Mouse (Mus musculus) G1E (cell line): ENCODE measurements at regions not wholly inside any gene's neighbourhood (a gene's known extent, or its start where the extent isn't known, plus 50 kb on each side); places are given as distances from the start of the nearest gene placed in this dataset.
"Not testable (repeated sequence)": the region's sequence is repeated elsewhere in the genome, so short reads cannot be mapped to it uniquely, and the experiment has no call there.

Experiments
- ATAC-seq: 2 replicates; pipeline ENCODE4 v1.8.0; 2016; ENCODE audit warnings: mild to moderate bottlenecking; ENCODE audit not compliant: insufficient number of reproducible peaks, poor library complexity, low FRiP score, severe bottlenecking; ENCODE audit errors: extremely low read depth
- DNase-seq: peaks from one replicate; pipeline ENCODE4 v3.0.0; 2012; ENCODE audit warnings: low spot score
- H3K27me3 ChIP-seq: 2 replicates; pipeline ENCODE4 v1.6.1; 2012; ENCODE audit warnings: mild to moderate bottlenecking, low read length, inconsistent platforms; ENCODE audit not compliant: insufficient read depth
- H3K36me3 ChIP-seq: replicated peaks from 2 replicates; pipeline ENCODE3; 2012; ENCODE audit warnings: mild to moderate bottlenecking, inconsistent platforms
- H3K4me1 ChIP-seq: 2 replicates; pipeline ENCODE4 v1.6.1; 2012; ENCODE audit warnings: low read depth, low read length, inconsistent platforms, mixed read lengths; ENCODE audit not compliant: insufficient read depth
- H3K4me3 ChIP-seq: 2 replicates; pipeline ENCODE4 v1.5.1; 2012; ENCODE audit warnings: low read depth, mild to moderate bottlenecking, inconsistent platforms, low read length, moderate library complexity, mixed read lengths
- H3K9me3 ChIP-seq: replicated peaks from 2 replicates; pipeline ENCODE4 v1.6.1; 2012; ENCODE audit warnings: inconsistent platforms
- CTCF ChIP-seq: IDR thresholded peaks from 2 replicates; pipeline ENCODE4 v1.5.1; 2012; ENCODE audit warnings: low read depth, low read length, inconsistent platforms, mixed read lengths
- GATA1 ChIP-seq: IDR thresholded peaks from 2 replicates; pipeline ENCODE4 v1.6.1; 2012; ENCODE audit warnings: borderline replicate concordance, low read length, inconsistent platforms, mixed read lengths
- GATA2 ChIP-seq: IDR thresholded peaks from 2 replicates; pipeline ENCODE4 v1.6.1; 2012; ENCODE audit warnings: low read depth, low read length, inconsistent platforms, borderline replicate concordance
- POLR2AphosphoS5 ChIP-seq: IDR thresholded peaks from 2 replicates; pipeline ENCODE4 v1.6.1; 2012; ENCODE audit warnings: low read depth, low read length, inconsistent platforms; ENCODE audit not compliant: insufficient replicate concordance
- TAL1 ChIP-seq: conservative IDR thresholded peaks from 2 replicates; pipeline ENCODE4 v1.6.1; 2012; ENCODE audit warnings: low read depth, low read length, inconsistent platforms, mixed read lengths

- H3K4me3 ChIP-seq: no peak overlapping the region
- peaks cover 24% of the 10 kb centered on the region for H3K27me3 ChIP-seq
- H3K9me3 ChIP-seq: no peaks in the 10 kb centered on the region
- peak; percentile 15; the same call in 1 of the 2 replicates for ATAC-seq
- DNase-seq: no peak
- H3K4me1 ChIP-seq: peaks cover 42% of the 10 kb centered on the region
- no peak for TF ChIP-seq GATA2
- no peak for TF ChIP-seq GATA1
- TF ChIP-seq TAL1: no peak
- TF ChIP-seq CTCF: no peak
- no peaks in the 10 kb centered on the region for H3K36me3 ChIP-seq
Measured at GRCm38 (mm10) chr3:21952695-21953415, 123.6 kb upstream of the Tbl1xr1 start.

GRCm38 (mm10) chr3:21953416-21953810 lies 123.0 kb upstream of the Tbl1xr1 start:
- TF ChIP-seq GATA1 (no peak), TAL1 (no peak), GATA2 (no peak), POLR2AphosphoS5 (no peak), CTCF (no peak)
- H3K27me3 ChIP-seq: peaks cover 24% of the 10 kb centered on the region
- no peaks in the 10 kb centered on the region for H3K9me3 ChIP-seq
- no peaks in the 10 kb centered on the region for H3K36me3 ChIP-seq
- ATAC-seq: no peak
- H3K4me3 ChIP-seq: no peak overlapping the region
- H3K4me1 ChIP-seq: peaks cover 36% of the 10 kb centered on the region
- DNase-seq: no peak

- Histone ChIP-seq H3K27me3 (peaks cover 17% of the 10 kb centered on the region), H3K4me3 (no peak overlapping the region), H3K9me3 (no peaks in the 10 kb centered on the region), H3K36me3 (no peaks in the 10 kb centered on the region), H3K4me1 (peaks cover 22% of the 10 kb centered on the region)
- no peak for ATAC-seq
- no peak for TF ChIP-seq POLR2AphosphoS5
- no peak for TF ChIP-seq GATA1
- TF ChIP-seq TAL1: no peak
- no peak for TF ChIP-seq GATA2
- no peak for TF ChIP-seq CTCF
- DNase-seq: no peak
Measured at GRCm38 (mm10) chr3:21955681-21956080, 120.8 kb upstream of the Tbl1xr1 start.

- not testable (repeated sequence) for DNase-seq, H3K9me3 ChIP-seq, H3K4me3 ChIP-seq, ATAC-seq, H3K36me3 ChIP-seq
- peaks cover 10% of the 10 kb centered on the region for H3K27me3 ChIP-seq
- H3K4me1 ChIP-seq: peaks cover 20% of the 10 kb centered on the region
Measured at GRCm38 (mm10) chr3:21957105-21957504, 119.3 kb upstream of the Tbl1xr1 start.

GRCm38 (mm10) chr3:21958595-21959286 lies 117.7 kb upstream of the Tbl1xr1 start:
- no peaks in the 10 kb centered on the region for H3K9me3 ChIP-seq
- TF ChIP-seq GATA2 (no peak), TAL1 (no peak), POLR2AphosphoS5 (no peak), CTCF (no peak), GATA1 (no peak)
- H3K27me3 ChIP-seq: peaks cover 3% of the 10 kb centered on the region; the same call in 1 of the 2 replicates
- ATAC-seq: no peak
- H3K36me3 ChIP-seq: no peaks in the 10 kb centered on the region
- no peak for DNase-seq
- peaks cover 20% of the 10 kb centered on the region for H3K4me1 ChIP-seq
- H3K4me3 ChIP-seq: no peak overlapping the region

- Histone ChIP-seq H3K27me3 (peaks cover 7% of the 10 kb centered on the region; the same call in 1 of the 2 replicates), H3K36me3 (no peaks in the 10 kb centered on the region), H3K9me3 (no peaks in the 10 kb centered on the region), H3K4me3 (no peak overlapping the region), H3K4me1 (peaks cover 17% of the 10 kb centered on the region)
- TF ChIP-seq GATA2 (no peak), TAL1 (no peak), GATA1 (no peak), CTCF (no peak), POLR2AphosphoS5 (no peak)
- ATAC-seq: no peak
- no peak for DNase-seq
Measured at GRCm38 (mm10) chr3:21961091-21961490, 115.4 kb upstream of the Tbl1xr1 start.
